Mouse (Mus musculus) liver, embryonic 14.5 days (tissue): ENCODE measurements around the gene Selenbp2. TPM values are rescaled to one million over a fixed set of nuclear protein-coding genes. Genes with fewer than 3 reads are reported as not detected.
A peak's percentile ranks its signal among the peaks of the same experiment; 100 is the strongest.
"Not testable (repeated sequence)": the region's sequence is repeated elsewhere in the genome, so short reads cannot be mapped to it uniquely, and the experiment has no call there.

Experiments
- ATAC-seq: fragments of 200-750 bp; cut with Nextera tagmentation; 2 replicates; pipeline ENCODE4 v1.8.0; 2017; ENCODE audit warnings: moderate number of reproducible peaks, mild to moderate bottlenecking, moderate library complexity; ENCODE audit not compliant: insufficient read depth
- DNase-seq, 3 experiments: peaks; one replicate each; pipeline ENCODE4 v3.0.0-alpha.2; 2012 to 2013; ENCODE audit warnings: low read depth in 3 of 3, low spot score in 3 of 3
- H3K27ac ChIP-seq: fragments of 300-500 bp; sonication (generic); 2 replicates; pipeline ENCODE4 v1.5.1; 2014; ENCODE audit warnings: moderate library complexity, mild to moderate bottlenecking, control low read depth, inconsistent platforms
- H3K27me3 ChIP-seq: fragments of 300-500 bp; sonication (generic); 2 replicates; pipeline ENCODE4 v1.6.1; 2014; ENCODE audit warnings: mild to moderate bottlenecking, low read length, moderate library complexity; ENCODE audit not compliant: control insufficient read depth, insufficient read depth
- H3K36me3 ChIP-seq: fragments of 300-500 bp; sonication (generic); replicated peaks from 2 replicates; pipeline ENCODE4 v1.6.1; 2014; ENCODE audit warnings: low read depth; ENCODE audit not compliant: control insufficient read depth, insufficient read depth
- H3K4me1 ChIP-seq, 2 experiments: fragments of 200-500 bp in 1 of 2; fragments of 300-500 bp in 1 of 2; sonication (generic) in 1 of 2; replicated peaks; 2 replicates each; pipeline ENCODE4 v1.6.1; 2012 to 2014; ENCODE audit warnings: antibody characterized with exemption in 1 of 2, inconsistent platforms in 1 of 2, low read length in 1 of 2; ENCODE audit not compliant: control insufficient read depth in 2 of 2, insufficient read depth in 2 of 2
- H3K4me2 ChIP-seq: fragments of 300-500 bp; sonication (generic); 2 replicates; pipeline ENCODE4 v1.6.1; 2014; ENCODE audit warnings: low read depth, mild to moderate bottlenecking, control low read depth, moderate library complexity
- H3K4me3 ChIP-seq, 2 experiments: fragments of 200-500 bp in 1 of 2; fragments of 300-500 bp in 1 of 2; sonication (generic) in 1 of 2; 2 replicates each; pipeline ENCODE4 v1.5.1; 2012 to 2014; ENCODE audit warnings: low read depth in 2 of 2, low read length in 2 of 2, mild to moderate bottlenecking in 2 of 2, control low read depth in 1 of 2, inconsistent platforms in 1 of 2, moderate library complexity in 1 of 2; ENCODE audit not compliant: insufficient read depth in 1 of 2
- H3K9ac ChIP-seq: fragments of 300-500 bp; sonication (generic); replicated peaks from 2 replicates; pipeline ENCODE4 v1.6.1; 2014; ENCODE audit warnings: mild to moderate bottlenecking, control low read depth, moderate library complexity
- H3K9me3 ChIP-seq: fragments of 300-500 bp; sonication (generic); 2 replicates; pipeline ENCODE4 v1.6.1; 2016; ENCODE audit warnings: low read length, mixed read lengths; ENCODE audit not compliant: control insufficient read depth
- CTCF ChIP-seq: IDR thresholded peaks from 2 replicates; pipeline ENCODE4 v1.5.1; 2016; ENCODE audit warnings: antibody characterized with exemption, low read depth, control low read depth
- EP300 ChIP-seq: IDR thresholded peaks from 2 replicates; pipeline ENCODE4 v1.6.1; 2016; ENCODE audit warnings: antibody characterized with exemption, low read depth
- WGBS: fragments of 180-500 bp; shearing (Covaris S2); extraction: QIAGEN DNeasy Blood & Tissue Kit; methylation state at CpG from one replicate; pipeline ENCODE4 v1.1.7; 2014; ENCODE audit not compliant: insufficient replicate concordance; 5-methylcytosine and 5-hydroxymethylcytosine counted together
- polyA plus RNA-seq, 2 experiments: library from polyadenylated mRNA; depleted of rRNA in 1 of 2; stranded (reverse) in 1 of 2; unstranded in 1 of 2; fragments of >200 nt; fragmentation: Nextera tagmentation in 1 of 2; extraction: Ambion mirVana in 1 of 2; gene quantifications; 2 replicates each; pipeline versions ENCODE4 v1.2.1 to v1.2.3; 2012 to 2014

Gene Selenbp2
- polyA plus RNA-seq, 2 experiments, result 19.6 to 21.2 TPM

- 0 out of 2 replicates have a peak, but pooled peaks have one; percentile 11 for TF ChIP-seq CTCF
- peak in 2 of 3 experiments; percentile 42 to 58 for DNase-seq
- H3K27ac ChIP-seq, result peak overlapping the region; percentile 76
- H3K27me3 ChIP-seq, H3K9me3 ChIP-seq, H3K36me3 ChIP-seq: not testable (repeated sequence)
- peak overlapping the region; percentile 27; the same call in 1 of the 2 replicates for H3K9ac ChIP-seq
- WGBS, result 20% methylated on average over 7 of the region's 10 CpGs
- H3K4me2 ChIP-seq, result peak overlapping the region; percentile 62
- H3K4me3 ChIP-seq, result peak overlapping the region; percentile 30 to 69
- ATAC-seq, result peak; percentile 81
- peaks cover 8 to 18% of the 10 kb centered on the region in 2 experiments for H3K4me1 ChIP-seq
Measured at GRCm38 (mm10) chr3:94659142-94659748, 34.1 kb upstream of the Selenbp2 start.

DNA sequence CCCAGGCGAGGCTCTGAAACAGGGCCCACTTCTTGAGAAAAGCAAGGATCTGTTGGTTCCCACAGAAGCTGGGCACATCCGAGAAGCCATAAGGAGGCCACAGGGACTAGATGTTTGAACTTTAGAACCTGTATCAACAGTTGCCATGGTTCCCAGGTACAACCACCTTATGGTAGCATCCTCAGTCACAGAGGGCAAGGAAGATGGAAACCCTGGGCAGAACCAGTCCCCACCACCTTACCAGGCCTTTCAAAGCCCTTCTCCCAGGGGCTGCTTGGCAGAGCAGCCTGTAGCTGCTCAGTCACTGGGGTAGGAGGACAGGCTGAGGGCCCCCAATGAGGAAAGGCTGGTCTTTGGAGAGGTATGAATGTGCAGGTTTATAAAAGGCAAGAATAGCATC is 32.5 kb upstream of the Selenbp2 start:
- not testable (repeated sequence) for H3K27me3 ChIP-seq, ATAC-seq, H3K9ac ChIP-seq, H3K9me3 ChIP-seq, H3K4me2 ChIP-seq, H3K4me3 ChIP-seq, H3K27ac ChIP-seq, DNase-seq, H3K36me3 ChIP-seq
- H3K4me1 ChIP-seq, result peaks cover 11 to 25% of the 10 kb centered on the region in 2 experiments
- WGBS, result 81% methylated on average over 2 of the region's 2 CpGs

- peak overlapping the region; percentile 56 for H3K27ac ChIP-seq
- H3K4me3 ChIP-seq, result peak overlapping the region; percentile 34 to 39; a peak in 3 of 4 replicates
- peak; percentile 36; the same call in 1 of the 2 replicates for TF ChIP-seq EP300
- TF ChIP-seq CTCF, result peak; percentile 47
- peak in 2 of 3 experiments; percentile 38 to 54 for DNase-seq
- H3K27me3 ChIP-seq, H3K36me3 ChIP-seq, H3K9me3 ChIP-seq: not testable (repeated sequence)
- H3K9ac ChIP-seq, result 0 out of 2 replicates have a peak overlapping the region, but pooled peaks have one; percentile 4
- ATAC-seq, result peak; percentile 86
- H3K4me1 ChIP-seq, result peaks cover 8 to 17% of the 10 kb centered on the region in 2 experiments; a peak in 3 of 4 replicates
- WGBS, result 18% methylated on average over 3 of the region's 5 CpGs
- peak overlapping the region; percentile 42 for H3K4me2 ChIP-seq
Measured at GRCm38 (mm10) chr3:94665060-94665802, 28.1 kb upstream of the Selenbp2 start.

- not testable (repeated sequence) for H3K9ac ChIP-seq, H3K9me3 ChIP-seq, H3K27me3 ChIP-seq, H3K36me3 ChIP-seq
- DNase-seq (peak in 1 of 3 experiments; percentile 50), ATAC-seq (peak; percentile 92)
- Histone ChIP-seq H3K4me3 (peak overlapping the region; percentile 34 to 56), H3K27ac (peak overlapping the region; percentile 56), H3K4me1 (peaks cover 8 to 14% of the 10 kb centered on the region in 2 experiments; a peak in 3 of 4 replicates), H3K4me2 (peak overlapping the region; percentile 42)
- 0 out of 2 replicates have a peak, but pooled peaks have one; percentile 5 for TF ChIP-seq CTCF
- peak; percentile 71 for TF ChIP-seq EP300
- 9% methylated on average over 7 of the region's 7 CpGs for WGBS
Measured at GRCm38 (mm10) chr3:94665896-94666295, 27.5 kb upstream of the Selenbp2 start.

DNA sequence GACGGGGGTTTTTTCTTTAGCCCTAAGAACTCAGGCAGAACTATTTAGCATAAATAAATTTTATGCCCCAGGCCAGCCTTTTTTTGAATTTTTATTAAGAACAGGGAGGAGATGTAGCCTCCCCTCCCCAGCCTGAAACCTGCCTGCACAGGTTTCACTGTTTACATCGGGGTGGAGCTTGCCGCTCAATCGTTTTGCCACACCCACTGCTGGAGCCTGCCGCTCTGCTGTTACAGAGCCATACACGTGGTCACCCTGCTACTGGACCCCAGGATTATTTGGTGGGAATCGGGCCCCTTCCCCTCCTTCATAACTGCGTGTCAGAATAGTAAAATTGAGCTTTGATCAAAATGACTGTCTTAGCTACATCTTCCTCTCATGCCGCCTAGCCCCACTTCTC is 18.3 kb upstream of the Selenbp2 start:
- H3K9ac ChIP-seq, ATAC-seq, H3K4me3 ChIP-seq, H3K4me1 ChIP-seq, H3K9me3 ChIP-seq, H3K4me2 ChIP-seq, H3K27ac ChIP-seq, H3K36me3 ChIP-seq, H3K27me3 ChIP-seq, DNase-seq: not testable (repeated sequence)
- WGBS, result 59% methylated on average over 9 of the region's 9 CpGs
